Mouse (Mus musculus) midbrain, embryonic 15.5 days (tissue): ENCODE measurements around the gene Tob2. TPM values are rescaled to one million over a fixed set of nuclear protein-coding genes. Genes with fewer than 3 reads are reported as not detected.

ENCODE experiments used
- ATAC-seq: fragments of 200-750 bp; cut with Nextera tagmentation; replicated peaks from 2 replicates; pipeline ENCODE4 v1.8.0; 2017; ENCODE audit warnings: moderate TSS enrichment
- H3K27ac ChIP-seq: fragments of 300-500 bp; sonication (generic); 2 replicates; pipeline ENCODE4 v1.5.1; 2015; ENCODE audit warnings: mild to moderate bottlenecking, inconsistent platforms
- H3K27me3 ChIP-seq: fragments of 300-500 bp; sonication (generic); replicated peaks from 2 replicates; pipeline ENCODE4 v1.6.1; 2015; ENCODE audit warnings: inconsistent platforms
- H3K36me3 ChIP-seq: fragments of 300-500 bp; sonication (generic); replicated peaks from 2 replicates; pipeline ENCODE4 v1.6.1; 2015; ENCODE audit warnings: inconsistent platforms
- H3K4me1 ChIP-seq: fragments of 300-500 bp; sonication (generic); 2 replicates; pipeline ENCODE4 v1.6.1; 2015; ENCODE audit warnings: inconsistent platforms
- H3K4me2 ChIP-seq: fragments of 300-500 bp; sonication (generic); 2 replicates; pipeline ENCODE4 v1.6.1; 2015; ENCODE audit warnings: inconsistent platforms, mild to moderate bottlenecking, moderate library complexity
- H3K4me3 ChIP-seq: fragments of 300-500 bp; sonication (generic); 2 replicates; pipeline ENCODE4 v1.5.1; 2015; ENCODE audit warnings: mild to moderate bottlenecking, inconsistent platforms
- H3K9ac ChIP-seq: fragments of 300-500 bp; sonication (generic); 2 replicates; pipeline ENCODE4 v1.6.1; 2015; ENCODE audit warnings: mild to moderate bottlenecking, inconsistent platforms
- H3K9me3 ChIP-seq: fragments of 300-500 bp; sonication (generic); 2 replicates; pipeline ENCODE4 v1.6.1; 2016; ENCODE audit warnings: inconsistent platforms
- WGBS: fragments of 180-500 bp; shearing (Covaris S2); methylation state at CpG from one replicate; pipeline ENCODE4 v1.1.7; 2015; ENCODE audit warnings: mixed read lengths; 5-methylcytosine and 5-hydroxymethylcytosine counted together
- polyA plus RNA-seq: library from polyadenylated mRNA; unstranded; fragments of >200 nt; fragmentation: Nextera tagmentation; extraction: Ambion mirVana; gene quantifications from 2 replicates; pipeline ENCODE4 v1.2.1, GENCODE M21; 2015

Gene Tob2
- polyA plus RNA-seq, 1 experiment from 2014 or later, result 18.5 TPM

DNA sequence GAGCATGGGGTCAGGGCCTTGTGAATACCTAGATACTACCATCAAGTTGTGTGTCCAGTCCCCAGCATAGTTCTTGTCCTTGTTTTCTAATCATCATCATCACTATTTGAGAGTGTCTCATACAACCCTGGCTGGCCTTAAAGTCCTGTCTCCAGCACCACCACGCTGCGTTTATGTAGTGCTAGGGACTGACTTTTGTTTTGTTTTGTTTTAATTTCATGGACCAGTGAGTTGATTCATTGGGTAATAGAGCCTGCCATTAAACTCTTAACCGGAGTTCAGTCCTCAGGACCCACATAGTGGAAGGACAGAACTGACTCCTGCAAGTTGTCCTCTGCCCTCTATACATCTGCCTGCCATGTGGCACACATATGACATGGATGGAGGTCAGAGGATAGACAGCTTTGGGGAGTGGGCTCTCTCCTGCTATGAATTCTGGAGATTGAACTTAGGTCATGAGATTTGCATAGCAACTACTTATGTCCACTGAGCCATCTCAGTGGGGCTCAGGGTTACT, 26.9 kb upstream of the Tob2 start:
- Histone ChIP-seq H3K36me3 (peaks cover 5% of the 10 kb centered on the region; the same call in 1 of the 2 replicates), H3K27ac (no peak overlapping the region), H3K27me3 (no peaks in the 10 kb centered on the region), H3K4me1 (peaks cover 9% of the 10 kb centered on the region), H3K9ac (no peak overlapping the region), H3K4me2 (no peak overlapping the region), H3K4me3 (no peak overlapping the region), H3K9me3 (no peaks in the 10 kb centered on the region)
- 72% methylated on average over 3 of the region's 3 CpGs for WGBS
- ATAC-seq, result no peak

DNA sequence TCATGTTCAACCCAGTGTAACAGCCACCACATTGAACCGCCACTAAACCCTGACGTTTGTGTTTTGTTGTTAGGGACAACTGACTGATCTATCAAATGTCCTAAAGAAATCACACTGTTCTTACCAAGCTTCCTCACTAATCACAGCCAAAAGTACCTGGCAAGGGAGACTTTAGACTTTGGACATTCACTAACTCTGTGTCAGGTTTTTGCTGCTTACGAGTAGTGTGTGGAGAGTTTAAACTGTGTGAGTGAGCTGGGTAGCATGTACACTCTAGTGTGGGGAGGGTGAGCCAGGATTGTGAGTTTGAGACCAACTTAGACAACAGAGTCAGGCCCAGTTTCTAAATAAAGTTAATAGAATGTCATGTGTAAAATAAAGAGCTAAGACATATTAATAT, 23.8 kb upstream of the Tob2 start:
- Histone ChIP-seq H3K4me1 (peaks cover 30% of the 10 kb centered on the region), H3K4me3 (no peak overlapping the region), H3K9ac (no peak overlapping the region), H3K36me3 (no peaks in the 10 kb centered on the region), H3K27me3 (no peaks in the 10 kb centered on the region), H3K4me2 (no peak overlapping the region), H3K9me3 (no peaks in the 10 kb centered on the region), H3K27ac (no peak overlapping the region)
- ATAC-seq, result no peak
- WGBS, result 90% methylated on average over 3 of the region's 3 CpGs

DNA sequence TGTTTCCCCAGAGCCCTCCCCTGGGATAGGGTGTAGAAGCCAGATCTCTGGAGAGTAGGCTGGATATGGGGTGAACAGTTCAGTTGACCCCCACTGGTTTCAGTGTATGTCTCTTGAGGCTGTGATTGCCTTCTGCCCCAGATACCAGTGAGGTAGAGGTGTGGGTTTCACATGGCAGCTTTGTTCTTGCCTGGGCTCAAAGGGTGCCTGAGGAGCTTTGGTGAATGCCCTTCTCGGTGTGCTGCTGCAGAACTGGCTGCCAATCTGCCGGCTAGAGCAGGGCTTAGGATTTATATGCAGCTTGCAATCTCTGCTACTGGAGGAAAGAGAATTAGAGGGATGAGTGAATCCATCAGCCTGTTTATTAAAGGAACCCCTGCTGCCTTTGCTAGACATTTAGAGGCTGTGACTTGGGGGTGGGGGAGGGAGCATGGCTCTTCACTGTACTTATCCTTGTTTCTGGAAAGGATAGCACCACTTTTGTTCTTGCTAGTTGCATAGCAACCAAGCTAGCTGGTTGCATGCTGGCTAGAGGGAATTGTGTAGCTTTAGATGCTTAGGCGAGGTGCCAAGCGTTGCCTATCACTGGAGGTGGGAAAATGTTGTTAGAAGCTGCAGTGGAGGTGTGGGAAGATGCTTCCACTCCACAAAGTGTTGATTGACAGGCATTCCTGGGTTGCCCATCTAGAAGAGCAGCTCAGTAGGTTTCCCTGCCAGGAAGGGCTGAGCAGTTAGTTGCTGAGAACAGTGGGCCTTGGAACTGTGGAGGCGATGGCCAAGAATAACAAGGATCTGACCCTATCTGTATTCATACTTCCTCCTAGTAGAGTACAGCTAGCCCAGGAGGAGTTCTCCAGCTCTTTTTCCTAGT, 21.2 kb upstream of the Tob2 start:
- Histone ChIP-seq H3K9ac (0 out of 2 replicates have a peak overlapping the region, but pooled peaks have one; percentile 12), H3K9me3 (no peaks in the 10 kb centered on the region), H3K4me3 (no peak overlapping the region), H3K27ac (peak overlapping the region; percentile 92), H3K36me3 (no peaks in the 10 kb centered on the region), H3K4me2 (peak overlapping the region; percentile 35), H3K4me1 (peaks cover 32% of the 10 kb centered on the region), H3K27me3 (no peaks in the 10 kb centered on the region)
- peak; percentile 90 for ATAC-seq
- 25% methylated on average over 5 of the region's 5 CpGs for WGBS

DNA sequence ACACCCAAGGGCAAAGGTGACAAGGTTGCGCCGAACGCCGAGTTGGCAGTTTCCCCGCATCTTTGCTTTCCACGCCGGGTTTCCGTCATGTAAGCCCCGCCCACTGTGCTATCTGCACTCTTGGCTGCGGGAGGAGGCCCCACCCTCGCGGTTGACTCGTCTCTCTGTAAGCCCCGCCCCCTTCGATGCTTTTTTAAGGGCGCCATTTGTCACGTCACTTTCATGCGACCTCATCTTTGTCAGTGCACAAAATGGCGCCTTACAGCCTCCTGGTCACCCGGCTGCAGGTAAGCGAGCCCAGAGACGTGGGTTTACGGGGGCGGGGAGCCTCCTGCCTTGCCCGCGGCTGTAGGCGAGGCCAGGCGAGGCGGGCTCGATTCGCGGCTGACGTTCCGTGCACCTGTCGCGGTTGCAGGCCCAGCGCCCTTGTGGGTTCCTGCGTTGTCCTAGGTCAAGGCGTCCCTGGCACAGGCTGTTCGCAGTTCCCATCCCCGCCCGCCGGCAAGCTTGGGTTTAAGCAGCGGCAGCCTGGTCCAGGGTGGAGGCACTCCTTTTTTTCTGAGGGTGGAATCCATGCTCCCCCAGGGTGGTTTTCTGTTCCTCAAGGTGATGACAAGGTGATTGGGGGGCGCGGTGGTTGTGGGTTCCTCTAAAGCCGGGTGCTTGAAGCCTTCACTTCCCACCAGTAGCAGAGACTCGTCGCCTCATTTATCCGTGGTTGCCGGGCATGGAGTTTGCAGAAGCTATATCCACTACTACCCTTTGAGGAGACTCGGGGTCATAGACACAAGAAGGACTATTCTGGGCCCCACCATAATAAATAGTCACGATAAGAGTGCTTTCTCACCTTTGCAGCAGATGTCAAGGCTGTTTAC, 13.9 kb upstream of the Tob2 start, which contains the start of gene Aco2:
Gene Aco2 (plus strand): TSS at position 48 of the 875 bp plus-strand sequence.
- Histone ChIP-seq H3K4me3 (peak within 1 kb of the TSS; percentile 69), H3K9ac (peak within 1 kb of the TSS; percentile 72), H3K4me1 (peaks cover 28% of the 10 kb centered on the region), H3K9me3 (no peaks in the 10 kb centered on the region), H3K27ac (peak within 1 kb of the TSS; percentile 98), H3K27me3 (no peaks in the 10 kb centered on the region), H3K4me2 (peak within 1 kb of the TSS; percentile 78), H3K36me3 (peaks cover 29% of the 10 kb centered on the region)
- under 1% methylated on average over 53 of the region's 53 CpGs for WGBS
- ATAC-seq, result peak; percentile 84

DNA sequence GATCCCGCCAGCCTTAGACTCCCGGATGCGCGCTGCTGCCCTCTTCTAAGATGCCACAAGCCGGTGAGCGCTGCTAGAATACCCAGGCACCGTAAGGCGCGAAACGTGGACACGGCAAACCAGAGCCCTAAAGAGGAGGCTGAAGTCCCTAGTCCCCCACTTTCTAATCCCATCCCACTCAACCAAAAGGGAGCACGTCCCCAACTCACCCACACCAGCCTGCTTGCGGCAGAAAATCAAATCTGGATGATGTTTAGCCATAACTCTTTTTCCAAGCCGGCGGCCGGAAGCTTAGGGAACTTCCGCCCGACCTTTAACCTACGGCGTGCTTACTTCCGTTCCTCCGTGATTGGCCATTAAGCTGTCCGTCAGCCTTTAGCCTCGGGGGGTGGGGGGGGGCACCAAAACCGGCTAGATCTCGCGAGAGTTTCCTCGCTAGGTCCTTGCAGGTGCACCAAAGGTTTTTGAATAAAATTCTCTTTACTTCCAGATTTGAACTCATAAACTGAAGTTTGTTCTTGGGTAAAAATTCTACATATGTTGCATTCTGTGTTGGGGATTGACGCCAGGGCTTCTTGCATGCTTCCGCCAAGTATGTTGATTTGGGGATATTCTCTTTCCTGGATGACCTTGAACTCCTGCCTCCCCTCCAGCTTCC, 13.1 kb upstream of the Tob2 start, which contains the start of gene Phf5a:
Gene Phf5a (minus strand): TSS at position 308 of the 658 bp plus-strand sequence.
- peak; percentile 88 for ATAC-seq
- Histone ChIP-seq H3K4me2 (peak within 1 kb of the TSS; percentile 78), H3K36me3 (peaks cover 36% of the 10 kb centered on the region), H3K9me3 (no peaks in the 10 kb centered on the region), H3K4me1 (peaks cover 28% of the 10 kb centered on the region), H3K9ac (peak within 1 kb of the TSS; percentile 72), H3K27ac (peak within 1 kb of the TSS; percentile 98), H3K4me3 (peak within 1 kb of the TSS; percentile 69), H3K27me3 (no peaks in the 10 kb centered on the region)
- 0% methylated on average over 30 of the region's 30 CpGs for WGBS

DNA sequence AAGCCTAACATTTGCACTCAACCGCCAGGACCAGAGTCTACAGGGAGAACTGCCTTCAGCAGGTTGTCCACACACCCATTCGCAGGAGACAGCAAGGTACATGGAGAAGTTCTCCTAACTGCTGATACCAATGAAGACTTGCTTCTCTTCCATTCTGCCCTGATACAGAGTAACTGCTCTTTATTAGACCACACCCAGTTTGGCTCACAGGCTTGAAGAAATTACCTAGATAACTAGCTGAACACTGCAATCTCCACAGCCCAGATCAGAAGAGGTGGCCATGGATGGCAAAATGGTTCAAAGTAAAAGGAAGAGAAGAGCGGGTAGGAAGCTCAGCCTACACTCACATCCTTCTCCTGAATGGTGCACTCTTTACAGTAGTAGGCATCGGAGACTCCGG, 11.4 kb upstream of the Tob2 start:
- H3K4me3 ChIP-seq, result no peak overlapping the region

DNA sequence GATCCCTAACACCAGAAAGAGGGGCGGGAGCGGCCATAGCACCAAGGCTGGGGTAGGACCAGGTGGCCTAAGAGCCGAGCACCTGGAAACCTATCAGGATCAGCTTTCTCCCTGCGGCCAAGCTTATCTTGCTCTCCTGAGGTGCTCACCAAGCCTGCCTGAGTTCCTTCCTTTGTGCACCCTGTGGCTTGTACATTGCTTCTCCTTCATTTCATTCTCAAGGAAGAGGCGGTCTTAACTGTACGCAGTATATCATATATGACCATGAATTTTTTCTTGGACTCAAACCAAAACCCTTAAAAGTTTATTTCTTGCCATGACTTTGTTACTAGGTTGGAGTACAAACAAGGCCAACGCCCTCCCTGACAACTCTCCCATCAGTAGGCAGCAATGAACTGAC, 5.6 kb upstream of the Tob2 start:
- H3K4me3 ChIP-seq, result no peak overlapping the region
- H3K36me3 ChIP-seq, result peaks cover 25% of the 10 kb centered on the region
- H3K4me1 ChIP-seq, result peaks cover 8% of the 10 kb centered on the region
- WGBS, result 95% methylated on average over 7 of the region's 7 CpGs
- H3K9ac ChIP-seq, result no peak overlapping the region
- H3K27ac ChIP-seq, result no peak overlapping the region
- ATAC-seq, result no peak
- H3K9me3 ChIP-seq, result no peaks in the 10 kb centered on the region
- H3K4me2 ChIP-seq, result no peak overlapping the region
- H3K27me3 ChIP-seq, result no peaks in the 10 kb centered on the region

More for the DNA sequence above, 11.4 kb upstream of the Tob2 start:
- WGBS, result 96% methylated on average over 5 of the region's 5 CpGs
- H3K27me3 ChIP-seq, result no peaks in the 10 kb centered on the region
- H3K9ac ChIP-seq, result no peak overlapping the region
- H3K27ac ChIP-seq, result no peak overlapping the region
- H3K36me3 ChIP-seq, result peaks cover 36% of the 10 kb centered on the region
- no peak for ATAC-seq
- H3K4me2 ChIP-seq, result no peak overlapping the region
- peaks cover 28% of the 10 kb centered on the region for H3K4me1 ChIP-seq
- no peaks in the 10 kb centered on the region for H3K9me3 ChIP-seq

DNA sequence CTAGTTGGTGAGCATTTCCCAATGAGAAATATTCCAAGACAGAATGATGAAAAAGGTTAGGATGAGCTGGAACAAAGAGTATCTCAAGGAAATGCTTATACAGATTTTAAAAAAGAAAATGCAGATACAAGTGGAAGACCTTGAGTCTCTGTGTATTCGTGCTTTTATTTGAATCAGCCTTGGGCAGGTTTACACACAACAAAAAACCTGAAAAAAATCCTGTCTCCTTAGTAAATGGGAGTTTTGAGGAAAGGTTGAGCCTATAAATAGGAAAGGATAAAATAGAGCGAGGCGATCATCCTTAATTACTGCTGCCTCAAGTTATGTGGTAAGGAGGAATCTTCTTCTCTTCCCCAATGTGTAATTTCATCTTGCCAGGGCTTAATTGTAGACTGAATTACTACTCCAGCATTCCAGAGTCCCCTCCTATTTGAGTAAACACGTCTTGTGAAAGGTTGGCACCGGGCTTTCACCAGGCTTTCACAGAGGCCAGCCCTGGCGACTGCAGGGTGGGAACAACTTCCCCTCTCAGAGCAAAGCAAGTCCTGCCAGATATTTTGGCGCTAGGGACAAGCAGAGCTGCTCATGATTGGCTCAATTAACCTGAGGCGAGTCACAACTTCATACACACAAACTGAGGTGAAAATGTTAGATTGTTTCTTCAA, 2.0 kb upstream of the Tob2 start:
- Histone ChIP-seq H3K4me3 (0 out of 2 replicates have a peak overlapping the region, but pooled peaks have one; percentile 88), H3K9ac (no peak overlapping the region)
- no peak for ATAC-seq

DNA sequence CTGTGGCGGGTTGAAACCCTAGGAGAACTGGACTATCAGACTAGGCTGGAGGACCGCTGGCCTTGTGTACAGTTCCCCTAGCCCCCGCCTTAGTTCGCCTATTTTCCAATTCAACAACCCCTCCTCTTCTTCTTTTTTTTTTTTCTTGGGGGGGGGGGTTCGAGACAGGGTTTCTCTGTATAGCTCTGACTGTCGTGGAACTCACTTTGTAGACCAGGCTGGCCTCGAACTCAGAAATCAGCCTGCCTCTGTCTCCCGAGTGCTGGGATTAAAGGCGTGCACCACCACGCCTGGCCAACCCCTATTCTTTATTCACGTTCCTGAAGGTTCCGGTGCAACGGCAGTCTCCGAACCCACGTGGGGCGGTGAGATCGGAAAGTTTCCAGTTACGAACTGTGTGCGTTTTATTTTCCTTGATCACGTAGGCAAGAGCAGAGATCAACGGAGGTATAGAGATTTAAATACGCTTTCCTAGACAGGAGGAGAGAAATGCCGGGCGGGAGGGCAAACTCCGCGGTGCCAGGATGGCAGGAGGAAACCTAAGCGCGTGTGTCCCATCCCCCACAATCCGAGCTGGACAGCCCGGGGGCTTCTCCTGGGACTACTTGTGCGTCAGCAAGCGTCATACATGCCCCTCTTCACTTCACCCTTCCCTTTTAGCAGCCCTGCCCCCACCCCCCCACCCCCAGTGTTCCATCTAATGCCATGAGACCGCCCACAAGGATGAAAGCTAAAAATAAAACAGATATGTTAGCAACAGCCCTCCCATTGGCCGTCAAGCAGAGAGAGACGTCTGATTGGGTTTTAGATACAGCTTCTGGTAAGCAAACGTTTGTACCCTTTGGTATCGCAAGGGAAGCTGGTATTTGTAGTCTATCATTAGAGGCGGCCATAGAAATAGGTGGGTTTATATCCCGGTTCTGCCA, 997 bp upstream of the Tob2 start:
- Histone ChIP-seq H3K36me3 (no peaks in the 10 kb centered on the region), H3K4me2 (peak overlapping the region; percentile 78), H3K4me1 (peaks cover 38% of the 10 kb centered on the region), H3K4me3 (peak overlapping the region; percentile 88), H3K9me3 (no peaks in the 10 kb centered on the region), H3K27ac (peak overlapping the region; percentile 95), H3K9ac (peak overlapping the region; percentile 30), H3K27me3 (no peaks in the 10 kb centered on the region)
- ATAC-seq, result peak; percentile 83
- WGBS, result under 1% methylated on average over 39 of the region's 39 CpGs

More for the DNA sequence above, 2.0 kb upstream of the Tob2 start:
- WGBS, result 45% methylated on average over 8 of the region's 8 CpGs
- H3K27ac ChIP-seq, result peak overlapping the region; percentile 95
- H3K9me3 ChIP-seq, result no peaks in the 10 kb centered on the region
- peak overlapping the region; percentile 78 for H3K4me2 ChIP-seq
- no peaks in the 10 kb centered on the region for H3K36me3 ChIP-seq
- no peaks in the 10 kb centered on the region for H3K27me3 ChIP-seq
- H3K4me1 ChIP-seq, result peaks cover 31% of the 10 kb centered on the region

DNA sequence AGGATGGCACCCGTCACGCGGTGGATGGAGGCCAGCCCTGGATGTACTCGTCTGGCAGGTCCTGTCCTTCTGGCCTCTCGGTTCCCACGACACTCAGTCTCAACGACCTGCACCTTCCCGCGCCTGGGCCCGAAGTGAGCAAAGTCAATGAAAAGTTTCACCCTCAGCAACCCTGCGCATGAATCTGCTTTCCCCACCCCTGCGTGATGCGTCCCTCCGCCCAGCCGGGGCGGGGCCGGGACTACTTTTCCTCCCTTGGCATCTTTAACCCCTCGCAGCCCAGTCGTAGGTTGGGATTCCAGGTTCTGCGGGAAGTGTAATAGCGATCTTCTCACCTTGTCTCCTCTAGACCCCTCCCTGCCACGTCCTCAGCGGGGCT, 469 bp downstream of the Tob2 start:
- WGBS, result under 1% methylated on average over 23 of the region's 23 CpGs

More for the DNA sequence above, 469 bp downstream of the Tob2 start:
- Histone ChIP-seq H3K9ac (peak overlapping the region; percentile 72), H3K36me3 (no peaks in the 10 kb centered on the region), H3K9me3 (no peaks in the 10 kb centered on the region), H3K27ac (peak overlapping the region; percentile 95), H3K4me1 (peaks cover 38% of the 10 kb centered on the region), H3K4me3 (peak overlapping the region; percentile 88), H3K27me3 (no peaks in the 10 kb centered on the region), H3K4me2 (peak overlapping the region; percentile 78)
- peak; percentile 31; the same call in 1 of the 2 replicates for ATAC-seq
